Mouse (Mus musculus) erythroblast, embryonic 14.5 days (primary cell): ENCODE measurements around the gene Mrgprf.

Experiments
- GATA1 ChIP-seq: IDR thresholded peaks from 2 replicates; pipeline ENCODE4 v1.6.1; 2012; ENCODE audit warnings: low read length, inconsistent platforms, mixed read lengths
- TAL1 ChIP-seq: IDR thresholded peaks from 3 replicates; pipeline ENCODE4 v1.6.1; 2012; ENCODE audit warnings: low read length, inconsistent platforms, mixed read lengths

GRCm38 (mm10) chr7:145266011-145266410 is 34.6 kb upstream of the Mrgprf start:
- TF ChIP-seq GATA1 (no peak), TAL1 (no peak)
